Mouse (Mus musculus): ENCODE measurements around the gene Ammecr1. TPM values are rescaled to one million over a fixed set of nuclear protein-coding genes. Genes with fewer than 3 reads are reported as not detected.
A peak's percentile ranks its signal among the peaks of the same experiment; 100 is the strongest.

The Ammecr1 gene
- total and polyA plus RNA-seq, 3 experiments, result 3.1 to 7.1 (median 5.4) TPM

- Histone ChIP-seq H3K4me2 (ENCODE audit: insufficient read depth, low read depth, poor library complexity, severe bottlenecking) (no peak overlapping the region), H3K79me2 (replicated peaks; ENCODE audit: control insufficient read depth, extremely low read depth, insufficient read depth, poor library complexity, severe bottlenecking) (no peaks in the 10 kb centered on the region), H3K4me3 (replicated peaks in 1 of 3; ENCODE audit: low read depth in 2 of 3, low read length in 2 of 3, poor library complexity in 1 of 3) (no peak overlapping the region), H3K4me1 (ENCODE audit: control insufficient read depth in 1 of 2, insufficient read depth in 2 of 2) (peaks cover 0 to 12% of the 10 kb centered on the region in 2 experiments; a peak in 2 of 4 replicates), H3K9me3 (replicated peaks; ENCODE audit: low read length) (no peaks in the 10 kb centered on the region), H3K27ac (ENCODE audit: insufficient read depth, low read depth) (no peak overlapping the region), H3K9ac (ENCODE audit: insufficient read depth, low read depth) (no peak overlapping the region), H3K36me3 (replicated peaks in 1 of 2; ENCODE audit: control insufficient read depth in 1 of 2, insufficient read depth in 1 of 2, low read length in 1 of 2) (peaks cover 0 to 14% of the 10 kb centered on the region in 2 experiments), H3K27me3 (replicated peaks) (no peaks in the 10 kb centered on the region)
- TF ChIP-seq CHD1 (IDR thresholded peaks at IDR 0.05; ENCODE audit: low read depth, low read length) (no peak), KAT2A (IDR thresholded peaks at IDR 0.05; ENCODE audit: insufficient replicate concordance, low read length) (no peak), CTCF (conservative IDR thresholded peaks at IDR 0.05 in 1 of 2, IDR thresholded peaks at IDR 0.05 in 1 of 2; ENCODE audit: low read depth in 2 of 2, low read length in 2 of 2) (peak in 1 of 2 experiments; percentile 51; a peak in 2 of 4 replicates), POLR2A (IDR thresholded peaks at IDR 0.05; ENCODE audit: low read depth, low read length) (no peak), MAZ (IDR thresholded peaks at IDR 0.05; ENCODE audit: low read depth, low read length) (no peak), RAD21 (IDR thresholded peaks at IDR 0.05; ENCODE audit: low read depth, low read length) (peak; percentile 20), SMC3 (IDR thresholded peaks at IDR 0.05; ENCODE audit: low read depth, low read length) (peak; percentile 39)
- dilution Hi-C loops (cut with MboI; ENCODE audit: extremely low pct_ligation_motif_present, extremely low pct_unique_long_range_greater_than_20kb, low sequenced_read_pairs), result no loop called here
- in situ Hi-C loops (cut with MboI; ENCODE audit: low pct_ligation_motif_present, low pct_unique_long_range_greater_than_20kb, low sequenced_read_pairs), result no loop called here
- peak; percentile 8 for DNase-seq (ENCODE audit: extremely low read depth)
These were observed 138.9 kb downstream of the Ammecr1 start for GRCm38 (mm10) chrX:142827644-142828043.

GRCm38 (mm10) chrX:142825309-142825708 lies 141.2 kb downstream of the Ammecr1 start:
- H3K36me3 ChIP-seq (replicated peaks in 1 of 2; ENCODE audit: control insufficient read depth in 1 of 2, insufficient read depth in 1 of 2, low read length in 1 of 2), result peaks cover 0 to 23% of the 10 kb centered on the region in 2 experiments

GRCm38 (mm10) chrX:142821846-142822245 lies 144.7 kb downstream of the Ammecr1 start:
- Histone ChIP-seq H3K79me2 (replicated peaks; ENCODE audit: control insufficient read depth, extremely low read depth, insufficient read depth, poor library complexity, severe bottlenecking) (no peaks in the 10 kb centered on the region), H3K9me3 (replicated peaks; ENCODE audit: low read length) (no peaks in the 10 kb centered on the region), H3K4me3 (replicated peaks in 1 of 3; ENCODE audit: low read depth in 2 of 3, low read length in 2 of 3, poor library complexity in 1 of 3) (no peak overlapping the region), H3K4me2 (ENCODE audit: insufficient read depth, low read depth, poor library complexity, severe bottlenecking) (no peak overlapping the region), H3K9ac (ENCODE audit: insufficient read depth, low read depth) (no peak overlapping the region), H3K27ac (ENCODE audit: insufficient read depth, low read depth) (no peak overlapping the region), H3K36me3 (replicated peaks in 1 of 2; ENCODE audit: control insufficient read depth in 1 of 2, insufficient read depth in 1 of 2, low read length in 1 of 2) (peaks cover 0 to 25% of the 10 kb centered on the region in 2 experiments), H3K4me1 (ENCODE audit: control insufficient read depth in 1 of 2, insufficient read depth in 2 of 2) (peaks cover 0 to 5% of the 10 kb centered on the region in 2 experiments; a peak in 2 of 4 replicates), H3K27me3 (replicated peaks) (no peaks in the 10 kb centered on the region)
- TF ChIP-seq USF2 (conservative IDR thresholded peaks at IDR 0.05; ENCODE audit: low read depth, low read length) (no peak), SMC3 (IDR thresholded peaks at IDR 0.05; ENCODE audit: low read depth, low read length) (peak; percentile 70), JUN (IDR thresholded peaks at IDR 0.05; ENCODE audit: insufficient read depth, low read depth, low read length) (no peak), MXI1 (IDR thresholded peaks at IDR 0.05; ENCODE audit: low read depth, low read length) (no peak), POLR2AphosphoS2 (IDR thresholded peaks at IDR 0.05; ENCODE audit: low read depth, low read length) (no peak), ZNF384 (IDR thresholded peaks at IDR 0.05; ENCODE audit: low read depth, low read length) (no peak), CTCF (conservative IDR thresholded peaks at IDR 0.05 in 1 of 2, IDR thresholded peaks at IDR 0.05 in 1 of 2; ENCODE audit: low read depth in 2 of 2, low read length in 2 of 2) (peak; percentile 38 to 67; a peak in 3 of 4 replicates), ZKSCAN1 (IDR thresholded peaks at IDR 0.05; ENCODE audit: borderline replicate concordance, low read depth, low read length) (no peak), IRF4 (IDR thresholded peaks at IDR 0.05; ENCODE audit: low read depth, low read length) (no peak), RAD21 (IDR thresholded peaks at IDR 0.05; ENCODE audit: low read depth, low read length) (peak; percentile 70), ZC3H11A (IDR thresholded peaks at IDR 0.05; ENCODE audit: low read depth, low read length) (peak; percentile 5; the same call in 1 of the 2 replicates)
- DNase-seq (ENCODE audit: extremely low read depth), result peak; percentile 24
- dilution Hi-C loops (cut with MboI; ENCODE audit: extremely low pct_ligation_motif_present, extremely low pct_unique_long_range_greater_than_20kb, low sequenced_read_pairs) (no loop called here), in situ Hi-C loops (cut with MboI; ENCODE audit: low pct_ligation_motif_present, low pct_unique_long_range_greater_than_20kb, low sequenced_read_pairs) (loop anchor here (5.0 kb wide), 1 partner anchor 230 kb away; no protein-coding TSS in a partner anchor)

More at GRCm38 (mm10) chrX:142825309-142825708, 141.2 kb downstream of the Ammecr1 start:
- H3K4me3 ChIP-seq (replicated peaks in 1 of 3; ENCODE audit: low read depth in 2 of 3, low read length in 2 of 3, poor library complexity in 1 of 3), result no peak overlapping the region
- in situ Hi-C loops (cut with MboI; ENCODE audit: low pct_ligation_motif_present, low pct_unique_long_range_greater_than_20kb, low sequenced_read_pairs), result no loop called here
- H3K4me1 ChIP-seq (ENCODE audit: control insufficient read depth in 1 of 2, insufficient read depth in 2 of 2), result peaks cover 0 to 12% of the 10 kb centered on the region in 2 experiments; a peak in 2 of 4 replicates
- no peak for DNase-seq (ENCODE audit: extremely low read depth)
- no peak overlapping the region for H3K9ac ChIP-seq (ENCODE audit: insufficient read depth, low read depth)
- no peaks in the 10 kb centered on the region for H3K9me3 ChIP-seq (replicated peaks; ENCODE audit: low read length)
- H3K27ac ChIP-seq (ENCODE audit: insufficient read depth, low read depth), result no peak overlapping the region
- TF ChIP-seq MAFK (IDR thresholded peaks at IDR 0.05; ENCODE audit: insufficient replicate concordance, low read length) (no peak), HCFC1 (IDR thresholded peaks at IDR 0.05; ENCODE audit: low read depth, low read length) (no peak), ZNF384 (IDR thresholded peaks at IDR 0.05; ENCODE audit: low read depth, low read length) (no peak), SMC3 (IDR thresholded peaks at IDR 0.05; ENCODE audit: low read depth, low read length) (no peak)
- no peaks in the 10 kb centered on the region for H3K79me2 ChIP-seq (replicated peaks; ENCODE audit: control insufficient read depth, extremely low read depth, insufficient read depth, poor library complexity, severe bottlenecking)
- H3K4me2 ChIP-seq (ENCODE audit: insufficient read depth, low read depth, poor library complexity, severe bottlenecking), result no peak overlapping the region
- dilution Hi-C loops (cut with MboI; ENCODE audit: extremely low pct_ligation_motif_present, extremely low pct_unique_long_range_greater_than_20kb, low sequenced_read_pairs), result no loop called here
- no peaks in the 10 kb centered on the region for H3K27me3 ChIP-seq (replicated peaks)

Measured in CH12.LX (cell line).